Mouse (Mus musculus): ENCODE results near the gene Ubxn10. TPM values are rescaled to one million over a fixed set of nuclear protein-coding genes. Genes with fewer than 3 reads are reported as not detected.
A peak's percentile ranks its signal among the peaks of the same experiment; 100 is the strongest.

Ubxn10 gene
- total RNA-seq, 2 experiments from 2014 or later = 0.80 to 1.2 TPM

- DNase-seq = peak in 1 of 2 experiments; percentile 49
Measured at GRCm38 (mm10) chr4:138700184-138700982, 36.6 kb downstream of the Ubxn10 start.

GRCm38 (mm10) chr4:138698296-138698695 is 38.7 kb downstream of the Ubxn10 start:
- no peak for DNase-seq

- no peak for DNase-seq
Measured at GRCm38 (mm10) chr4:138697166-138697860, 39.7 kb downstream of the Ubxn10 start.

- DNase-seq = no peak
Measured at GRCm38 (mm10) chr4:138696720-138697119, 40.2 kb downstream of the Ubxn10 start.

GRCm38 (mm10) chr4:138693043-138693692 is 43.8 kb downstream of the Ubxn10 start:
- no peak for DNase-seq

- no peak for DNase-seq
Measured at GRCm38 (mm10) chr4:138691443-138692181, 45.4 kb downstream of the Ubxn10 start.

DNA sequence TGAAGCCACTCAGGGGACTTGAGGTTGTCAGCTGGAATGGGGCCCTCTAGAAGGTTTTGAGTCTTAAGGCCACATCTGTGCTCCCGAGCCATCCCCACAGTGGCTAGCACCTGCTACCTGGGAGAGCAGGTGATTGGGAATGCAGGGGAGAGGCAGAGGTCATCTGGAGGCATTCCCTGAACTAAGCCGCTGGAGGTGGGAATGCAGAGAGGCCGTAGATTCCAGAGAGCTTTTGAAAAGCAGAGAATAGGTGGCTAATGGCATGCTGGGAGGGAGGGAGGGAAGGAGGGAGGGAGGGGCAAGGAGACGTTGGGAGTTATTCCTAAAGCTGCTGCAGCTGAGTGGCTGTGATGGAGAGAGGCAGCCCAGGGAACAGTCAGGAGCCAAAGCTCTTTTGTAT is 46.4 kb downstream of the Ubxn10 start:
- DNase-seq = no peak

DNA sequence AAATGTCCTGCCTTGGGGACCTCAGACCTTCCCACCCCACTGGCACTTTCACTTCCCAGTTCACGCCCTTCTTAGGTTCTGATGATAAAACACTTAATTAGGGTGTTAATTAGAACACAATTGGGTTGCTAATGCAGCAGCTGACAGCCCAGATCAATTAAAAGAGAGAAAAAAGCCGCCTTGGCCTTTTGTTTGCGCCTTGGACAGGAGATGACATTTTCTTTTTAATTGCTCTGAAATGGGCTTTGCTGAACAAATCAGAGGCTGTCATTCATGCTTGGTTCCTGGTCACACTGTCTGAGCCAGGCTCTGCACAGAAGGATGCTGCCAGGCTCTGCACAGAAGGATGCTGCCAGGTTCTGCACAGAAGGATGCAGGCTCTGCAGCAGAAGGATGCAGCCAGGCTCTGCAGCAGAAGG is 47.9 kb downstream of the Ubxn10 start:
- DNase-seq = no peak

DNA sequence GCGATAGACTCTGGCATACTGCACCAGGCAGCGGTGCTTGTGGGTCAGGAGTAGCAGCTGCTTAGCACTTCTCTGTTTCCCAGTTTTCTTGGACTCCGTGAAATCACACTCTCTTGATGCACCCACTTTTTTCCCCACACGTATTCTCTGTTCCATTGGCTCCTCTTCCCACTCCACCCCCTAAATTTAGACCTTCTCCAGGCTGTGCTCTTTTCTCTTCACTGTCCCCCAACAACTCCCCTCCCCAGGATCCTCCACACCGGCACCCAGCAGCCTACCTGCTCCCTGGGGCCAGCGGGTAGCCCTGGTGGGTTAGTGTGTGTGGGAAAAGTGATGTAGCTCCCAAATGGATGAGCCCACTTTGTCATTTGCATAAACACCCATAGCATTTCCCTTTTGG is 51.2 kb downstream of the Ubxn10 start:
- DNase-seq = no peak

GRCm38 (mm10) chr4:138682760-138683159 is 54.2 kb downstream of the Ubxn10 start:
- no peak for DNase-seq

- DNase-seq = no peak
Measured at GRCm38 (mm10) chr4:138680124-138680523, 56.8 kb downstream of the Ubxn10 start.

GRCm38 (mm10) chr4:138677579-138677978 is 59.4 kb downstream of the Ubxn10 start:
- peak; percentile 59 to 67 for DNase-seq

GRCm38 (mm10) chr4:138676480-138676879 is 60.5 kb downstream of the Ubxn10 start:
- no peak for DNase-seq

- DNase-seq = no peak
Measured at GRCm38 (mm10) chr4:138672160-138672559, 64.8 kb downstream of the Ubxn10 start.

GRCm38 (mm10) chr4:138670093-138670889 is 66.7 kb downstream of the Ubxn10 start:
- DNase-seq = no peak

GRCm38 (mm10) chr4:138666521-138666920 is 70.4 kb downstream of the Ubxn10 start:
- no peak for DNase-seq

GRCm38 (mm10) chr4:138659936-138660602 is 76.9 kb downstream of the Ubxn10 start:
- no peak for DNase-seq

Data from layer of hippocampus, postnatal 36 days (tissue).